Mouse (Mus musculus): ENCODE results near the gene Sec31a. TPM values are rescaled to one million over a fixed set of nuclear protein-coding genes. Genes with fewer than 3 reads are reported as not detected.

The Sec31a gene
- polyA plus RNA-seq, 1 experiment: 168 TPM

DNA sequence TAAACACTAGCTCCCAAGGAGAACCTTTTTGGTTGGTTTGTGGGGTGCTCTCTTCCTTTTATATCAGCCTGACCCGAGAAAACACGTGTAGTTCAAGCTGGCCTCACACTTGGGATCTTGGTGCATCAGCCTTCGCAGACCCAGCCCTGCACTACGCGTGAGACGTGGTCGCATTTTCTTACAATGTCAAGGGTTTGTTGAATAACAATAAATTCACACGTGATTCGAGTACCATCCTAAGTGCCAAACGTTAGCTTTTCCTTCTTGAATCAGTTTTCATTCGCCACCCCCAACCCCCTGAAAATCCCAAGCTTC, 14.0 kb upstream of the Sec31a start:
- peaks cover 26% of the 10 kb centered on the region for H3K36me3 ChIP-seq (ENCODE audit: control insufficient read depth, insufficient read depth)
- peak overlapping the region; percentile 78 for H3K4me2 ChIP-seq (ENCODE audit: low read depth)
- peak overlapping the region; percentile 78 for H3K4me3 ChIP-seq
- H3K27me3 ChIP-seq (ENCODE audit: control insufficient read depth, insufficient read depth, insufficient read length): no peaks in the 10 kb centered on the region
- H3K79me2 ChIP-seq (ENCODE audit: control insufficient read depth, insufficient read depth): peaks cover 42% of the 10 kb centered on the region
- TF ChIP-seq MYOG (IDR thresholded peaks at IDR 0.05; ENCODE audit: control insufficient read depth in 1 of 3, insufficient read depth in 1 of 3, insufficient read length in 2 of 3, low read depth in 2 of 3): no peak
- TF ChIP-seq TCF3 (IDR thresholded peaks at IDR 0.05; ENCODE audit: insufficient read length, low read depth): no peak
- TF ChIP-seq MYOD1 (IDR thresholded peaks at IDR 0.05; ENCODE audit: control insufficient read depth in 1 of 3, insufficient read length in 2 of 3, low read depth in 2 of 3): no peak
- no peak for TF ChIP-seq CEBPB (IDR thresholded peaks at IDR 0.05; ENCODE audit: insufficient read depth, poor library complexity, severe bottlenecking)
- TF ChIP-seq TCF12 (IDR thresholded peaks at IDR 0.05; ENCODE audit: insufficient read depth, poor library complexity, severe bottlenecking): no peak
- TF ChIP-seq POLR2AphosphoS2 (IDR thresholded peaks at IDR 0.05; ENCODE audit: insufficient read length, low read depth): no peak
- TF ChIP-seq MAX (IDR thresholded peaks at IDR 0.05; ENCODE audit: low read depth): peak; percentile 3
- no peak for TF ChIP-seq E2F4 (IDR thresholded peaks at IDR 0.05; ENCODE audit: insufficient read depth)
- H3ac ChIP-seq (ENCODE audit: control insufficient read depth, insufficient read length): peak overlapping the region; percentile 56

- peaks cover 30% of the 10 kb centered on the region for H3K36me3 ChIP-seq (ENCODE audit: control insufficient read depth, insufficient read depth)
- peak overlapping the region; percentile 78 for H3K4me3 ChIP-seq
- H3ac ChIP-seq (ENCODE audit: control insufficient read depth, insufficient read length): peak overlapping the region; percentile 56
- H3K4me2 ChIP-seq (ENCODE audit: low read depth): peak overlapping the region; percentile 96
- peaks cover 48% of the 10 kb centered on the region for H3K79me2 ChIP-seq (ENCODE audit: control insufficient read depth, insufficient read depth)
- TF ChIP-seq TCF12 (IDR thresholded peaks at IDR 0.05; ENCODE audit: insufficient read depth, poor library complexity, severe bottlenecking) (no peak), POLR2AphosphoS2 (IDR thresholded peaks at IDR 0.05; ENCODE audit: insufficient read length, low read depth) (peak; percentile 91), MYOD1 (IDR thresholded peaks at IDR 0.05; ENCODE audit: control insufficient read depth in 1 of 3, insufficient read length in 2 of 3, low read depth in 2 of 3) (peak in 2 of 3 experiments; percentile 9 to 33), TCF3 (IDR thresholded peaks at IDR 0.05; ENCODE audit: insufficient read length, low read depth) (no peak), MAX (IDR thresholded peaks at IDR 0.05; ENCODE audit: low read depth) (peak; percentile 87), POLR2A (IDR thresholded peaks at IDR 0.05; ENCODE audit: insufficient read length, low read depth) (peak; percentile 87), SRF (IDR thresholded peaks at IDR 0.05; ENCODE audit: control insufficient read depth, insufficient read length, low read depth) (peak; percentile 19), MYOG (IDR thresholded peaks at IDR 0.05; ENCODE audit: control insufficient read depth in 1 of 3, insufficient read depth in 1 of 3, insufficient read length in 2 of 3, low read depth in 2 of 3) (no peak), E2F4 (IDR thresholded peaks at IDR 0.05; ENCODE audit: insufficient read depth) (no peak), REST (IDR thresholded peaks at IDR 0.05; ENCODE audit: insufficient read depth, insufficient read length) (peak; percentile 49), CEBPB (IDR thresholded peaks at IDR 0.05; ENCODE audit: insufficient read depth, poor library complexity, severe bottlenecking) (no peak), USF1 (IDR thresholded peaks at IDR 0.05; ENCODE audit: low read depth) (no peak)
- no peaks in the 10 kb centered on the region for H3K27me3 ChIP-seq (ENCODE audit: control insufficient read depth, insufficient read depth, insufficient read length)
Observed at GRCm38 (mm10) chr5:100429344-100430075, 13.5 kb upstream of the Sec31a start.

GRCm38 (mm10) chr5:100428734-100429343, 12.8 kb upstream of the Sec31a start:
- H3K4me2 ChIP-seq (ENCODE audit: low read depth): peak overlapping the region; percentile 96
- H3K36me3 ChIP-seq (ENCODE audit: control insufficient read depth, insufficient read depth): peaks cover 37% of the 10 kb centered on the region
- peak overlapping the region; percentile 78 for H3K4me3 ChIP-seq
- H3K27me3 ChIP-seq (ENCODE audit: control insufficient read depth, insufficient read depth, insufficient read length): no peaks in the 10 kb centered on the region
- peak overlapping the region; percentile 56 for H3ac ChIP-seq (ENCODE audit: control insufficient read depth, insufficient read length)
- H3K79me2 ChIP-seq (ENCODE audit: control insufficient read depth, insufficient read depth): peaks cover 54% of the 10 kb centered on the region
- TF ChIP-seq E2F4 (IDR thresholded peaks at IDR 0.05; ENCODE audit: insufficient read depth) (no peak), CEBPB (IDR thresholded peaks at IDR 0.05; ENCODE audit: insufficient read depth, poor library complexity, severe bottlenecking) (no peak)

- Histone ChIP-seq H3K4me3 (peak overlapping the region; percentile 78), H3ac (ENCODE audit: control insufficient read depth, insufficient read length) (peak overlapping the region; percentile 56), H3K36me3 (ENCODE audit: control insufficient read depth, insufficient read depth) (peaks cover 42% of the 10 kb centered on the region), H3K27me3 (ENCODE audit: control insufficient read depth, insufficient read depth, insufficient read length) (no peaks in the 10 kb centered on the region), H3K4me2 (ENCODE audit: low read depth) (peak overlapping the region; percentile 96), H3K79me2 (ENCODE audit: control insufficient read depth, insufficient read depth) (peaks cover 61% of the 10 kb centered on the region)
- TF ChIP-seq TCF3 (IDR thresholded peaks at IDR 0.05; ENCODE audit: insufficient read length, low read depth): no peak
- TF ChIP-seq MAX (IDR thresholded peaks at IDR 0.05; ENCODE audit: low read depth): no peak
- TF ChIP-seq E2F4 (IDR thresholded peaks at IDR 0.05; ENCODE audit: insufficient read depth): no peak
- TF ChIP-seq TCF12 (IDR thresholded peaks at IDR 0.05; ENCODE audit: insufficient read depth, poor library complexity, severe bottlenecking): no peak
- TF ChIP-seq CEBPB (IDR thresholded peaks at IDR 0.05; ENCODE audit: insufficient read depth, poor library complexity, severe bottlenecking): no peak
- TF ChIP-seq POLR2AphosphoS2 (IDR thresholded peaks at IDR 0.05; ENCODE audit: insufficient read length, low read depth): no peak
- no peak for TF ChIP-seq USF1 (IDR thresholded peaks at IDR 0.05; ENCODE audit: low read depth)
- TF ChIP-seq POLR2A (IDR thresholded peaks at IDR 0.05; ENCODE audit: insufficient read length, low read depth): no peak
- no peak for TF ChIP-seq SRF (IDR thresholded peaks at IDR 0.05; ENCODE audit: control insufficient read depth, insufficient read length, low read depth)
Observed at GRCm38 (mm10) chr5:100428031-100428733, 12.1 kb upstream of the Sec31a start.

Data from myocyte (in vitro differentiated cells).